Mouse (Mus musculus) thymus, postnatal 25 days (tissue): ENCODE measurements around the gene Itsn1.

Source experiments
- DNase-seq: peaks from one replicate; pipeline ENCODE4 v3.0.0; 2022

The Itsn1 gene

DNA sequence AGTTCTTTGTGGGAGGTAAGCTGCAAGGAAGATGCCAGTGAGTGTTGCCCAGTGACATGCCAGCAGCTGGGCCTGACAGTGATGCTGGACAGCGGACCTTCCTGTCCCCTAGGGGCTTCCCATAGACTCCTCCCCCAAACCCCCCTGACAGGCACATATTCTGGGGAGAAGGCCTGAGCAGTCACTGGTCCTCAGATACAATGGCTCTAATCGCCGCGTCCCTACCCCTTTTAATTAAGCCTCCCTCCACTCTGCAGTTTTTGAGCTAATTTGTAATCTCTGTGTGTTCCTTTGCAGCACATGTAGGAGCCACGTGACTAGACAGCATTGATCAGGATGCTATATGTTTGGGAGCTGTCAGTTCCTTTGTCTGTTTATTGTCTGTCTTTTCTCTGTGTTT, 41.6 kb downstream of the Itsn1 start:
- DNase-seq: no peak

- no peak for DNase-seq
Observed at GRCm38 (mm10) chr16:91771334-91771733, 42.3 kb downstream of the Itsn1 start.

GRCm38 (mm10) chr16:91772586-91772985, 43.5 kb downstream of the Itsn1 start:
- no peak for DNase-seq

DNA sequence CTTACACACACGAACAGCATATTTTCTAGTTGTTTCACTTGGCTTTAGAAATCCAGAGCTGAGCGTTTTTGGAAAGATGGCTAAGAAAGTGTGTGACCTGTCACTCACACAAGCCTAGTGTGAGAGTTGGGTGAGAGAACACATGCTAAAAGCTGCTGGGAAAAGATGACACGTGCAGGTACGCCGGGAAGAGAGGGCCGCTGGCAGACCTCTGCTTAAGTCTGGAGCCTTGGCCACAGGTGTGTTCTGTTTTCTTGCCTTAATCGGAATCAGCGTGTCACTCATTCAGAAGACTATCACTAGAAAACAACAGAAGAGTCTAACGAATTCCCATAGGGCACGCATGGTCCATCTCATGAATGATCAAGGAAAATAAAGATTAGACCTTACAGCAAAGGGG, 50.5 kb downstream of the Itsn1 start:
- DNase-seq: no peak

GRCm38 (mm10) chr16:91780151-91780550, 51.1 kb downstream of the Itsn1 start:
- no peak for DNase-seq

DNA sequence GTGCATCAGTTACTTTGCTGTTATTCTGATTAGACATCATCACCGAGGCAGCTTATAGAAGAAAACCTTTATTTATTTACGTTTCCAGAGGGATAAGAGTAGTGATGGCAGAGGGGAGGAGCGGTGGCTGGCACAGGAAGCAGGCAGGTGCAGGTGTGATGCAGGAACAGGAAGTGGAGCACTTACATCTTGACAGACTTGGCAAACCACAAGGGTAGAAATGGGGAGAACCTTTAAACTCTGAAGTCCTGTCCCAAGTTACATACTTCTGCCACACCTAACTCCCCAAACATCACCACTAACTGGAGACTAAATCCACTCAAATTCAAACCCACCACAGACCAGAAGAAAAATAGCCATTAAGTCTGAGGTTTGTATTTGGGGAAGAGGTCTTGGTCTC, 51.7 kb downstream of the Itsn1 start:
- peak; percentile 35 for DNase-seq

DNA sequence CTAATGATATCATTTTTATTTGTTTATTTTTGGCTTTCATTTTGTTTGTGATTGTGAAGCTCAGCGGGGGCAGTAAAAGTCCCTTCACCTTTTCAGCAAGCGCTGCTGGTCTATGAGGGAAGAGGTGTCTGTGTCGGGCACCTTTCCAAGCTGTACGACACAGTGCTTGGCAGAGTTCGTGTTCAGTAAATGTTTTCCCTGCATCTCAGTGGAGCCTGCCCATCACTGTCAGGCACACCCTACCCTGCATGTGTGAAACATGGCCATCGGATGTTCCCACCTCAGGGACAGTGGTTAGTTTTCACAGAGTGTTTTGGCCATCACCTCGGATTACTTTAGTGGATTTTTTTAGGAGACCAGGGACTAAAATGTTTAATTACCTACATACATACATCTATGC, 54.1 kb downstream of the Itsn1 start:
- no peak for DNase-seq

DNA sequence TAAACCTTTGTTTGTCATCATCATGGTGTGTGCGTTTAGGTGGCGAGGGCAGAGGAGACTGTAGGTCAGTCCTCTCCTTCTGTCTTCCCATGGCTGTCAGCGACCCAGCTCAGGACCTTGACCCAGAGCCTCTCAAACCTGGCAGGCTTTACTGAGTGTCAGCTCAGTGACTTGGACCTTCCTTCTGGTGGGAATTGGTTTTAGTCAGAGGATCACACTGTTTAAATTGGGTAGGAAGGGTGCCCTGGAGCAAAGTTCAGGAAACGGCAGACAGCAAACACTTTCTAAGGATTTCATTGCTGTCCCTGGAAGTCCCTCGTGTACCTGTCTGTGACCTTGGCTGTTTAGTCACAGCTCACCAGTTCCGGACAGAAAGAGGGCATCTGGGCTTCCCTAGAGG, 55.2 kb downstream of the Itsn1 start:
- no peak for DNase-seq

- no peak for DNase-seq
Observed at GRCm38 (mm10) chr16:91786425-91786824, 57.3 kb downstream of the Itsn1 start.

GRCm38 (mm10) chr16:91789728-91790127, 60.6 kb downstream of the Itsn1 start:
- peak; percentile 18 for DNase-seq

DNA sequence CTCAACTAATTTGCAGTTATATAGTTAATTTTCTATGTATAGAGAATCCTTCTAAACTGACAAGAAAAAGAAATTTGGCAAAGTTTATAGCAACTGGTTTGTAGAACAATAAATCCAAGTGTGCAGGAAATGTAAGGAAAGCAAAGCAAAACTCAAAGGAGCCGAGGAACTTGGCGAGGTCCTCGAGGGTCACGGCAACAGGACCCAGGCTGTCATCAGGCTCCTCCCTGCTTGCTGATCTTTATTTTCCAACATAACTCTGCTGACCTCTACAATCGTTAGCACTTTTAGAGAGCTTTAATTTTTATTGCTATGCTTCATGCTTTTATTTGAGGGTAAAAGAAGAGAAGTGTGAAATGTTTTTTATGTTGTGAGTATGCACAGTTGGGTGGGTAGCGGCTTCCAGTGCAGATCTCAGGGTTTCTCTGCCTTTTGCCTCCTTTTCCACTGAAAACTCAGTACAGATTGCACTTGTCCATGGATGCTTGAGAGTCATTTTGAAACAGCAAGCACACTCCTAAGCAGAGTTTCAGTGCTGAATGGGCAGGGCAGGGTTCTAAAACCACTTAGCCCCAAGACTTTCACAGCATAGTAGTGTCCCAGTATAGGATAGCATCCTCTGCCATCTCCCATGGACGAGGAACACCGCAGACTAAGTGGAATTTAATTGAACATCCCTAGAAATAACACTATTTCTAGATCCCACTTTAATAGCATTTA, 63.6 kb downstream of the Itsn1 start:
- DNase-seq: no peak

GRCm38 (mm10) chr16:91793507-91794278, 64.6 kb downstream of the Itsn1 start:
- DNase-seq: peak; percentile 14

DNA sequence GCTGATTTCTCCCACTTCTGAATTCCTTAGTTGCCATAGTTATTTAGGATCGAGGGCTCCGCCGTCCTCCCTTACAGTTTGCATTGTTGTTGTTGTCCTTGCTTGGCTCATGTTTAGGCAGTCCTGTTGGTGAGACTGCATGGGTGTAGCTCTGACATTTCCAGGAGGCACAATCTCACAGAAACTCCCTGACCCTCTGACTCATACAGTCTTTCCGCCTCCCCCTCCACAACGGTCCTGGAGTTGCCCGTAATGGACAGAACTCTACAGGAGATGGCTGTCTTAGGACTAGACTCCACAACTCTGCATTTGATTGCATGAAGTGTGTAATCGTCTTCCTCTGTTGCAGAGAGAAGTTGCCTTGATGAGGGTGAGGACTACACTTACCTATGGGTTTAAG, 65.2 kb downstream of the Itsn1 start:
- no peak for DNase-seq

DNA sequence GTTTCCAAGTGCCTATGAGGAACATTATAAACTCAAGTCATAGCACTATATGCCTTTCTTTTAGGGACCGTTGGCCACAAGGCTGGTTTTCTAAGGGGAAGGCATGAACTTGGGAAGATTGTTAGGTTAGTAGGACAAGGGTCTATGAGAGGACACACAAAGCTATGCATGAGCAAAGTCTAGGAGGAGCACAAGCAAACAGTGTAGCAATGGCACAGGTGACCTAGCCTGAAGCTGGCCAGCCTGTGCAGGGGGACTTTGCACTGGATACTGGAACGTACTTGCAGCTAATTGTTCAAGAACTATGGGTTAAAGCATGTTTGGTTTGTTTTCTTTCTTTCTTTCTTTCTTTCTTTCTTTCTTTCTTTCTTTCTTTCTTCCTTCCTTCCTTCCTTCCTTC, 66.0 kb downstream of the Itsn1 start:
- DNase-seq: no peak

GRCm38 (mm10) chr16:91795606-91796005, 66.5 kb downstream of the Itsn1 start:
- DNase-seq: no peak

DNA sequence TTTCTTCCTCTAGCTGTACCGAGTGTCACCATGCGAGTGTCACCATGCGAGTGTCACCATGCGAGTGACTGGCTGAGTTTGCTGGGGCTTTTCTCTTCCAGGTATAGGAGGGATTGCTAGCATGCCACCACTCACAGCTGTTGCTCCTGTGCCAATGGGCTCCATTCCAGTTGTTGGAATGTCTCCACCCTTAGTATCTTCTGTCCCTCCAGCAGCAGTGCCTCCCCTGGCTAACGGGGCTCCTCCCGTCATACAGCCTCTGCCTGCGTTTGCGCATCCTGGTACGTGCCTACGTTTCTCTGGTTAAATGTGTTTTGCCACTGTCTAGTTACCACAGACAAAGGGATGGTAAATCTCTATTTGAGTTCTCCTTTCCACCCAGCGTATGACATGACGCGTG, 72.3 kb downstream of the Itsn1 start:
- DNase-seq: no peak

GRCm38 (mm10) chr16:91802461-91803062, 73.5 kb downstream of the Itsn1 start:
- DNase-seq: no peak

- no peak for DNase-seq
Observed at GRCm38 (mm10) chr16:91804418-91804817, 75.3 kb downstream of the Itsn1 start.

DNA sequence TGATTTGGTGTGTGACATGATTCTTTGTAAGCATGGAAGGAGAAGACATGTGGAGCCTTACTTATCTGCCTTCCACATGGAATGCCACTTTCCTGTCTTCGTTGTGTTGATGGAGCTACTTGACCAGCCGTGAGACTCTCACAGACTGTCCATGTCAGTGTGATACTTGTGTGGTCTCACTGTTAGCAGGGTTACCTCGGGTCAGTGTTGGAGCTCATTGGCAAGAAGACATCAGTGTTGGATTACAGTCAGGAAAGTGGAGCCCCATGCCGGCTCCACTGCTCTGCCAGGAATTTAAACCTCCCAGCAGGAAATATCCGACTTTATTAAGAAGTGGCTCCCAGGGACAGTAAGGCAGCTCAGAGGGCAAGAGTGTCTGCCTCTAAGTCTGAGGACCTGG, 75.8 kb downstream of the Itsn1 start:
- DNase-seq: no peak

GRCm38 (mm10) chr16:91810235-91810634, 81.2 kb downstream of the Itsn1 start:
- DNase-seq: no peak

GRCm38 (mm10) chr16:91811339-91811738, 82.3 kb downstream of the Itsn1 start:
- no peak for DNase-seq

- DNase-seq: no peak
Observed at GRCm38 (mm10) chr16:91811876-91812275, 82.8 kb downstream of the Itsn1 start.

DNA sequence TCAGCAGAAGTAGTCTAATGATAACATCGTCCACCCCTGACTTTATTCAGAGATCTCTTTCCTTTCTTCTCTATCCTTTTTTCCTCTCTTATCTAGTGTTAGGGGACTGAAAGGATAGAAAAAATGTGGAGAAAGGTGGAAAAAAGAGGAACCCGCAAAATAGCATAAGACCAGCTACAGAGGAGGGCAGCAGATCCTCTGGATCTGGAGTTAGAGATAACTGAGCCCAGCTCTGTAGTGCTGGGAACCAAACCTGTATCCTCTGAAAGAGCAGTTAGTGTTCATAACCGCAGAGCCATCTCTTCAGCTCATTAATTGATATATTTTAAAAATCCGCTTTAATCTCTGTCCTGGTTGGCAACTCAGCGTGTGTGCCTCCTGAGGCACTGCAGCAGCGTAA, 84.5 kb downstream of the Itsn1 start:
- no peak for DNase-seq

- no peak for DNase-seq
Observed at GRCm38 (mm10) chr16:91815067-91815466, 86.0 kb downstream of the Itsn1 start.
